Mouse (Mus musculus) stomach, postnatal 0 days (tissue): ENCODE results near the gene Lgi1.

Experiments
- CTCF ChIP-seq: IDR thresholded peaks from 2 replicates; pipeline ENCODE4 v1.5.1; 2016; ENCODE audit warnings: antibody characterized with exemption, low read depth, mild to moderate bottlenecking, moderate library complexity
- EP300 ChIP-seq: optimal IDR thresholded peaks from 2 replicates; pipeline ENCODE3; 2016; ENCODE audit warnings: antibody characterized with exemption

DNA sequence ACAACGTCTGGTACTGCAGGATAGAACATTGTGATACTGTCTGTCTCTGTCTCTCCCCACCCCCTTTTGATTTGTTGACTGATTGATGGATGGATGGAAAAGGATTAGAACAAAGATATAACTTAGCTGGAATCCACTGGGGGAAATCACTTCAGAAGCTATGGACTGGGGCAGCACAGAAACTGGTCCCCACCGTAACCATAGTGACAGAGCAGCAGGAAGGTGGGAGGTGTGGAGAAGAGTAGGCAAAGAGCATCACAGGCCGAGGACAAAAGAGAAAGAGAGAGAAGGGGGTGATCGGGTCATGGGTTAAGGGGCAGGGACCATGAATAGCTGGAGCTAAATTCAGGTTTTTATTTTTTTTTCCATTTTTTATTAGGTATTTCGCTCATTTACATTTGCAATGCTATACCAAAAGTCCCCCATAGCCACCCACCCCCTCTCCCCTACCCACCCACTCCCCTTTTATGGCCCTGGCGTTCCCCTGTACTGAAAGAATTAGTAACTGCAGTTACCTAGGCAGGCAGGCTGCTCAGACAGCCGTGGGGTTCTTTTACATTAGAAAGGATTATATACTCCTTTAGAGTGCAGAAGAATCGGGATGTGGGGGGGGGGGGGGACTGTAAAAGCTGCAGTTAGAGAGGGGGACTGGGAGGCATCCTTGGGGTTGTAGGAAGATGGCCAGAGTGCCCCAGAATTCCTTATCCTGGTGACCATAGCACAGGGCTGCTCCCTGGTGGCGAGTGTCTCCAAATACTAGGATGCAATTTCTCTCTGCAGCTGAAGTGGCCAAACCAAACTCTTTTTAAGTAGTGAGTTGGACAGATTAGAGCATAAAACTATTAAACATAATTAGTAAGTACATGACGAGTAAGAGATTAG is 60.1 kb downstream of the Lgi1 start:
- peak; percentile 74 for TF ChIP-seq CTCF
- TF ChIP-seq EP300, result no peak
